Mouse (Mus musculus): ENCODE measurements at regions not wholly inside any gene's neighbourhood (a gene's known extent, or its start where the extent isn't known, plus 50 kb on each side); places are given as distances from the start of the nearest gene placed in this dataset.
"Not testable (repeated sequence)": the region's sequence is repeated elsewhere in the genome, so short reads cannot be mapped to it uniquely, and the experiment has no call there.

DNA sequence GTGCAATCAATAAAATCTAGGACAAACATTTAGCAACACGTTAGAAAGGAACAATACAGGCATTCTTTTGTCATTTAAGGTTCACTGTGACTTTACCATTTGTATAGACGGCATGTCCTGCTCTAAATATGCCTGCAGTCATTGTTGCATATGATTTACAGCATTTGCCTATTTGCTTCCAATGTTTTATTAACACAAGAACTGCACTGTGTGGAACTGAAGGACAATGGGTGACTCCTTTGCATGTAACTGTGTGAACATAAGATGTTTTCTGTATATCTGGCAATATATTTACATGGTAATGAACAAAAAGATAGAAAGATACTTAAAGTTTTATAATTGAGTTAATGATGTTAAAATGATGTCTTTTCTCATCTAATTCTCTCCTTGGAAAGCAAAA is 57.1 kb downstream of the Pou4f1 start:
- 65% methylated on average over 2 of the region's 2 CpGs for WGBS
- Histone ChIP-seq H3K36me3 (ENCODE audit: control insufficient read depth, insufficient read depth, low read length) (no peaks in the 10 kb centered on the region), H3K4me1 (replicated peaks; ENCODE audit: control insufficient read depth, insufficient read depth, low read length) (no peaks in the 10 kb centered on the region), H3K27ac (ENCODE audit: low read depth, low read length) (no peak overlapping the region), H3K9me3 (ENCODE audit: control insufficient read depth, low read length) (no peaks in the 10 kb centered on the region), H3K4me3 (ENCODE audit: low read depth, low read length) (no peak overlapping the region), H3K9ac (ENCODE audit: low read length) (no peak overlapping the region), H3K4me2 (ENCODE audit: low read depth, low read length, severe bottlenecking) (no peak overlapping the region), H3K27me3 (ENCODE audit: control insufficient read depth, insufficient read depth, low read length) (no peaks in the 10 kb centered on the region)
- no peak for ATAC-seq (replicated peaks; ENCODE audit: low FRiP score)
- no peak for DNase-seq (ENCODE audit: low spot score)

- Histone ChIP-seq H3K36me3 (ENCODE audit: control insufficient read depth, insufficient read depth, low read length) (no peaks in the 10 kb centered on the region), H3K27ac (ENCODE audit: low read depth, low read length) (no peak overlapping the region), H3K9ac (ENCODE audit: low read length) (no peak overlapping the region), H3K4me2 (ENCODE audit: low read depth, low read length, severe bottlenecking) (no peak overlapping the region), H3K4me3 (ENCODE audit: low read depth, low read length) (no peak overlapping the region), H3K4me1 (replicated peaks; ENCODE audit: control insufficient read depth, insufficient read depth, low read length) (no peaks in the 10 kb centered on the region), H3K27me3 (ENCODE audit: control insufficient read depth, insufficient read depth, low read length) (no peaks in the 10 kb centered on the region), H3K9me3 (ENCODE audit: control insufficient read depth, low read length) (no peaks in the 10 kb centered on the region)
- no peak for DNase-seq (ENCODE audit: low spot score)
- ATAC-seq (replicated peaks; ENCODE audit: low FRiP score), result no peak
- 75% methylated on average over 6 of the region's 6 CpGs for WGBS
These were observed 57.5 kb downstream of the Pou4f1 start for GRCm38 (mm10) chr14:104410292-104410691.

- no peaks in the 10 kb centered on the region for H3K4me1 ChIP-seq (replicated peaks; ENCODE audit: control insufficient read depth, insufficient read depth, low read length)
- 83% methylated on average over 3 of the region's 3 CpGs for WGBS
- no peak for DNase-seq (ENCODE audit: low spot score)
These were observed 61.7 kb downstream of the Pou4f1 start for GRCm38 (mm10) chr14:104406062-104406461.

GRCm38 (mm10) chr14:104389297-104390071 is 78.3 kb downstream of the Pou4f1 start:
- Histone ChIP-seq H3K4me2 (ENCODE audit: low read depth, low read length, severe bottlenecking) (no peak overlapping the region), H3K9me3 (ENCODE audit: control insufficient read depth, low read length) (no peaks in the 10 kb centered on the region), H3K27ac (ENCODE audit: low read depth, low read length) (no peak overlapping the region), H3K27me3 (ENCODE audit: control insufficient read depth, insufficient read depth, low read length) (no peaks in the 10 kb centered on the region), H3K4me1 (replicated peaks; ENCODE audit: control insufficient read depth, insufficient read depth, low read length) (no peaks in the 10 kb centered on the region), H3K9ac (ENCODE audit: low read length) (no peak overlapping the region), H3K36me3 (ENCODE audit: control insufficient read depth, insufficient read depth, low read length) (no peaks in the 10 kb centered on the region), H3K4me3 (ENCODE audit: low read depth, low read length) (no peak overlapping the region)
- ATAC-seq (replicated peaks; ENCODE audit: low FRiP score) (no peak), DNase-seq (ENCODE audit: low spot score) (no peak)
- WGBS, result 85% methylated on average over 8 of the region's 8 CpGs

More at GRCm38 (mm10) chr14:104406062-104406461, 61.7 kb downstream of the Pou4f1 start:
- no peaks in the 10 kb centered on the region for H3K36me3 ChIP-seq (ENCODE audit: control insufficient read depth, insufficient read depth, low read length)
- ATAC-seq (replicated peaks; ENCODE audit: low FRiP score), result no peak
- no peaks in the 10 kb centered on the region for H3K27me3 ChIP-seq (ENCODE audit: control insufficient read depth, insufficient read depth, low read length)
- H3K9ac ChIP-seq (ENCODE audit: low read length), result no peak overlapping the region
- H3K4me3 ChIP-seq (ENCODE audit: low read depth, low read length), result no peak overlapping the region
- no peak overlapping the region for H3K4me2 ChIP-seq (ENCODE audit: low read depth, low read length, severe bottlenecking)
- H3K27ac ChIP-seq (ENCODE audit: low read depth, low read length), result no peak overlapping the region
- no peaks in the 10 kb centered on the region for H3K9me3 ChIP-seq (ENCODE audit: control insufficient read depth, low read length)

GRCm38 (mm10) chr14:104388879-104389278 is 78.9 kb downstream of the Pou4f1 start:
- no peak for DNase-seq (ENCODE audit: low spot score)
- Histone ChIP-seq H3K36me3 (ENCODE audit: control insufficient read depth, insufficient read depth, low read length) (no peaks in the 10 kb centered on the region), H3K9ac (ENCODE audit: low read length) (no peak overlapping the region), H3K4me1 (replicated peaks; ENCODE audit: control insufficient read depth, insufficient read depth, low read length) (no peaks in the 10 kb centered on the region), H3K27me3 (ENCODE audit: control insufficient read depth, insufficient read depth, low read length) (no peaks in the 10 kb centered on the region), H3K27ac (ENCODE audit: low read depth, low read length) (no peak overlapping the region), H3K9me3 (ENCODE audit: control insufficient read depth, low read length) (no peaks in the 10 kb centered on the region), H3K4me3 (ENCODE audit: low read depth, low read length) (no peak overlapping the region), H3K4me2 (ENCODE audit: low read depth, low read length, severe bottlenecking) (no peak overlapping the region)
- no peak; the same call in 1 of the 2 replicates for ATAC-seq (replicated peaks; ENCODE audit: low FRiP score)
- WGBS, result 73% methylated on average over 2 of the region's 2 CpGs

DNA sequence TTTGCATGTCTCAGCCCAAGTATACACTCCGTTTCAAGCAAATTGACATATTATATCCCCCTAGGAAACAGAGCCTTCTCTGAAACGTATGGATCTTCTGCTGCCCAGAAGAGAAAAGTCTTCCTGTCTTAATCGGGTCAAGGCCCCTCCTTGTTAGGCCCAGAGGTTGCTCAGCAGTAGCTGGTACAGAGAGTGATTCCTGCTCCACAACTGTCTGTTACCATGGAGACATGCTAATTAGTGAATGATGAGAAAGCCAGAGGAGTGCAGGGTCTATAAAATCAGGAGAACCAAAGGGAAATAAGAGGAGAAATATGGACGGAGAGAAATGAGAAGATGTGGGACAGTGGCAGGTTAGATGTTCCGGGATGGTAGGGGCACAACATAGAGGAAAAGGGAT is 86.8 kb downstream of the Pou4f1 start:
- Histone ChIP-seq H3K4me3 (ENCODE audit: low read depth, low read length) (no peak overlapping the region), H3K27ac (ENCODE audit: low read depth, low read length) (no peak overlapping the region), H3K4me1 (replicated peaks; ENCODE audit: control insufficient read depth, insufficient read depth, low read length) (no peaks in the 10 kb centered on the region), H3K9me3 (ENCODE audit: control insufficient read depth, low read length) (no peaks in the 10 kb centered on the region), H3K9ac (ENCODE audit: low read length) (no peak overlapping the region), H3K4me2 (ENCODE audit: low read depth, low read length, severe bottlenecking) (no peak overlapping the region), H3K36me3 (ENCODE audit: control insufficient read depth, insufficient read depth, low read length) (no peaks in the 10 kb centered on the region), H3K27me3 (ENCODE audit: control insufficient read depth, insufficient read depth, low read length) (no peaks in the 10 kb centered on the region)
- 57% methylated on average over 5 of the region's 5 CpGs for WGBS
- no peak for DNase-seq (ENCODE audit: low spot score)
- no peak; the same call in 1 of the 2 replicates for ATAC-seq (replicated peaks; ENCODE audit: low FRiP score)

- 80% methylated on average over 7 of the region's 7 CpGs for WGBS
- no peak overlapping the region for H3K4me2 ChIP-seq (ENCODE audit: low read depth, low read length, severe bottlenecking)
- no peak for ATAC-seq (replicated peaks; ENCODE audit: low FRiP score)
- H3K4me3 ChIP-seq (ENCODE audit: low read depth, low read length), result no peak overlapping the region
- H3K36me3 ChIP-seq (ENCODE audit: control insufficient read depth, insufficient read depth, low read length), result no peaks in the 10 kb centered on the region
- no peak overlapping the region for H3K9ac ChIP-seq (ENCODE audit: low read length)
- no peaks in the 10 kb centered on the region for H3K9me3 ChIP-seq (ENCODE audit: control insufficient read depth, low read length)
- no peak for DNase-seq (ENCODE audit: low spot score)
- no peaks in the 10 kb centered on the region for H3K4me1 ChIP-seq (replicated peaks; ENCODE audit: control insufficient read depth, insufficient read depth, low read length)
- no peak overlapping the region for H3K27ac ChIP-seq (ENCODE audit: low read depth, low read length)
- no peaks in the 10 kb centered on the region for H3K27me3 ChIP-seq (ENCODE audit: control insufficient read depth, insufficient read depth, low read length)
These were observed 95.0 kb downstream of the Pou4f1 start for GRCm38 (mm10) chr14:104372776-104373175.

- no peak for ATAC-seq (replicated peaks; ENCODE audit: low FRiP score)
- no peak overlapping the region for H3K9ac ChIP-seq (ENCODE audit: low read length)
- H3K9me3 ChIP-seq (ENCODE audit: control insufficient read depth, low read length), result no peaks in the 10 kb centered on the region
- no peaks in the 10 kb centered on the region for H3K27me3 ChIP-seq (ENCODE audit: control insufficient read depth, insufficient read depth, low read length)
- no peak overlapping the region for H3K4me3 ChIP-seq (ENCODE audit: low read depth, low read length)
- H3K4me1 ChIP-seq (replicated peaks; ENCODE audit: control insufficient read depth, insufficient read depth, low read length), result no peaks in the 10 kb centered on the region
- 86% methylated on average over 1 of the region's 1 CpGs for WGBS
- no peak overlapping the region for H3K4me2 ChIP-seq (ENCODE audit: low read depth, low read length, severe bottlenecking)
- no peaks in the 10 kb centered on the region for H3K36me3 ChIP-seq (ENCODE audit: control insufficient read depth, insufficient read depth, low read length)
- DNase-seq (ENCODE audit: low spot score), result no peak
- no peak overlapping the region for H3K27ac ChIP-seq (ENCODE audit: low read depth, low read length)
These were observed 111.2 kb downstream of the Pou4f1 start for GRCm38 (mm10) chr14:104356636-104357035.

GRCm38 (mm10) chr14:104336783-104337182 is 131.0 kb downstream of the Pou4f1 start:
- 92% methylated on average over 15 of the region's 15 CpGs for WGBS
- not testable (repeated sequence) for H3K9me3 ChIP-seq (ENCODE audit: control insufficient read depth, low read length); H3K27me3 ChIP-seq (ENCODE audit: control insufficient read depth, insufficient read depth, low read length); H3K9ac ChIP-seq (ENCODE audit: low read length); H3K4me3 ChIP-seq (ENCODE audit: low read depth, low read length); H3K4me2 ChIP-seq (ENCODE audit: low read depth, low read length, severe bottlenecking); H3K27ac ChIP-seq (ENCODE audit: low read depth, low read length); ATAC-seq (replicated peaks; ENCODE audit: low FRiP score); H3K36me3 ChIP-seq (ENCODE audit: control insufficient read depth, insufficient read depth, low read length); H3K4me1 ChIP-seq (replicated peaks; ENCODE audit: control insufficient read depth, insufficient read depth, low read length); DNase-seq (ENCODE audit: low spot score)

All from forebrain, embryonic 11.5 days (tissue).